Mouse (Mus musculus) kidney, embryonic 14.5 days (tissue): ENCODE results near the gene Gm10271. TPM values are rescaled to one million over a fixed set of nuclear protein-coding genes. Genes with fewer than 3 reads are reported as not detected.

ENCODE experiments used
- ATAC-seq: fragments of 200-750 bp; cut with Nextera tagmentation; 2 replicates; pipeline ENCODE4 v1.8.0; 2017; ENCODE audit warnings: moderate number of reproducible peaks, mild to moderate bottlenecking, moderate TSS enrichment, moderate library complexity; ENCODE audit not compliant: low FRiP score, low TSS enrichment
- H3K27ac ChIP-seq: fragments of 300-500 bp; sonication (generic); 2 replicates; pipeline ENCODE4 v1.5.1; 2014; ENCODE audit warnings: low read depth, mild to moderate bottlenecking, low read length, moderate library complexity, mixed read lengths
- H3K27me3 ChIP-seq: fragments of 300-500 bp; sonication (generic); 2 replicates; pipeline ENCODE4 v1.6.1; 2014; ENCODE audit warnings: mild to moderate bottlenecking, low read length; ENCODE audit not compliant: control insufficient read depth, insufficient read depth
- H3K36me3 ChIP-seq: fragments of 300-500 bp; sonication (generic); 2 replicates; pipeline ENCODE4 v1.6.1; 2014; ENCODE audit warnings: low read length, mixed read lengths; ENCODE audit not compliant: control insufficient read depth, insufficient read depth
- H3K4me1 ChIP-seq: fragments of 300-500 bp; sonication (generic); 2 replicates; pipeline ENCODE4 v1.6.1; 2014; ENCODE audit warnings: low read length, mixed read lengths; ENCODE audit not compliant: control insufficient read depth, insufficient read depth
- H3K4me2 ChIP-seq: fragments of 300-500 bp; sonication (generic); replicated peaks from 2 replicates; pipeline ENCODE4 v1.6.1; 2014; ENCODE audit warnings: low read depth, mild to moderate bottlenecking, low read length
- H3K4me3 ChIP-seq: fragments of 300-500 bp; sonication (generic); 2 replicates; pipeline ENCODE4 v1.5.1; 2014; ENCODE audit warnings: mild to moderate bottlenecking, low read length
- H3K9ac ChIP-seq: fragments of 300-500 bp; sonication (generic); 2 replicates; pipeline ENCODE4 v1.6.1; 2014; ENCODE audit warnings: low read depth, mild to moderate bottlenecking, low read length, moderate library complexity
- H3K9me3 ChIP-seq: fragments of 300-500 bp; sonication (generic); 2 replicates; pipeline ENCODE4 v1.6.1; 2016; ENCODE audit warnings: low read length; ENCODE audit not compliant: control insufficient read depth
- WGBS: fragments of 180-500 bp; shearing (Covaris S2); extraction: QIAGEN DNeasy Blood & Tissue Kit; methylation state at CpG from one replicate; pipeline ENCODE4 v1.1.7; 2014; 5-methylcytosine and 5-hydroxymethylcytosine counted together
- polyA plus RNA-seq: library from polyadenylated mRNA; unstranded; fragments of >200 nt; fragmentation: Nextera tagmentation; extraction: Ambion mirVana; gene quantifications from 2 replicates; pipeline ENCODE4 v1.2.1, GENCODE M21; 2014

Gene Gm10271
- polyA plus RNA-seq, 1 experiment from 2014 or later, result not detected

DNA sequence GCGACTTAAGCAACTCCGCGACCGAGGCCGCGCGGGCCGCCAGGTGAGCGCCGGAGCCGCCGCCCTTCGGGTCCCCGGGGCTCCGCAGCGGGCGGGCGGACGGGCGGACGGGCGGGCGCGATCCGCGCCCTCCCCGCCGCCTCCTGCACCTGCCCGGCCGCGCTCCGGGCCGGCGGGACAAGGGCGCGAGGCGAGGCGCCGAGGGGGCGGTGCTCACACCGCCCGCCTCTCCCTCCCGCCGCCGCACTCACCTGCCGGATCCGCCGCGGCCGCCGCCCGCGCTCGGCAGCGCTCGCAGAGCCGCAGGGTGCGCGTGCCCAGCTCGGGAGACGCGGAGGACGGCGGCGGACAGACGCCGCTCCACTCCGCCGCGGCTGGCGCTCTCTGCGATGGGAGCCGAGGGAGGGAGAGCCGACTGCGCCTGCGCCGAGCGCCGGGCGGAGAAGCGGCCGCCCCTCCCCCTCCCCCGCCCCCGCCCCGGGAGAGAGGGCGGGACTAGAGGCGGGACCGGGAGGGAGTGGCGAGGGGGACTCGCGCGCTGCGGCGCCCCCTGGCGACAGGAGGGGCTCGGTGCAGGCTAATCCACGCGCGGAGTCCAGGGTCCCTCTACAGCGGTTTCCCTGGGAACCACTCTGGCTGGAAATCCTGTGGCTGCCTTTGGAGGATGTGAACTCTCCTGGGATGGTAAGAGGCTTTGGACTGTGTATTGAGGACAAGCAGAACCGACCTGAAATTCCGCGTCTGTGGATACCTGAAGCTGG, 22.2 kb downstream of the Gm10271 start, which contains the start of gene Rab3ip:
TSS of gene Rab3ip (minus strand) at position 761 of the 761 bp plus-strand sequence.
- peak within 1 kb of the TSS; percentile 88 for H3K27ac ChIP-seq
- 0 out of 2 replicates have a peak, but pooled peaks cover 6% of the 10 kb centered on the region for H3K4me1 ChIP-seq
- peak within 1 kb of the TSS; percentile 90 for H3K9ac ChIP-seq
- ATAC-seq, result peak; percentile 92
- H3K4me3 ChIP-seq, result peak within 1 kb of the TSS; percentile 90
- H3K9me3 ChIP-seq, result 0 out of 2 replicates have a peak, but pooled peaks cover 3% of the 10 kb centered on the region
- under 1% methylated on average over 33 of the region's 103 CpGs for WGBS
- no peaks in the 10 kb centered on the region for H3K36me3 ChIP-seq
- H3K27me3 ChIP-seq, result no peaks in the 10 kb centered on the region
- H3K4me2 ChIP-seq, result peak within 1 kb of the TSS; percentile 60

DNA sequence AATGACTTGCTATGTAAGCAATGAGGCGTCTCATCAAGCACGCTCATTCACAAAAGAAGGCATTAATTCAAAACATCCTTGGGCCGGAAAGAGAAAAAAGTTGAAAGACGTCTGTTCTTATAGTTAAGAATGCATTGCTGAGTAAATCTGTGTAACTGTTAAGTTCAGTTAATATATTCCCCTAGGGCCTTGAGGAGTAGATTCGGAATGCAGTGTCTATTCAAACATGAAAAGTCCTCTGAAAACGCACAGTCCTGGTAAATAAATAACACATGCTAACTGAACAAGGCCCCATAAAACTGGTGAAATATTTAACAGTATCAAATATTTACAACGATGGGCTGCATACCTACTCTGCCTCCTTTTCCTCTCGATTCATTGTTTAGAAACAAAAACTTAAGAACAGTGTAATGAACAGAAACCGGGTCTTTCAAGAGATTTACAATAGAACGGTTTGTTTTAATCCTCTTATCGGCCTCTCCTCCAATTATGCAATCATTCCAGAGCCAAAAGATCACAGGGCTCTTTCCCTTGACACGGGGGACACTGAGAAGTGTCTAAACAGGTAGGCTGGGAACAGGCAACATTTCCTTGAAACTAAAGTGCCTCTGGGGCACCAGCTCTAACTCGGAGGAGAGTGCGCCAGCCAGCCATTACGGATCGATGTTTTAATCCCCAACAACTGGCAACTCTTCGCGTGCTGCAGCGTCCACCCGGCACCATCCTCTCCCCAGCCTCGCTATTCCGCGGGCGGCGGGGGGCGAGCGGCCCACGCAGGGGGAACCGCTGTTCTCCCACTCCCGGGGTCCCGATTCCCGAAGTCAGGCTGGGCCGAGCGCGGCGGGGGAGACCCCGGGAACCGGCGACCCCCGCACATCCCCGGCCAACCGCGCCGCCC, 23.0 kb downstream of the Gm10271 start:
- WGBS, result under 1% methylated on average over 35 of the region's 44 CpGs
- Histone ChIP-seq H3K4me1 (0 out of 2 replicates have a peak, but pooled peaks cover 6% of the 10 kb centered on the region), H3K4me3 (peak overlapping the region; percentile 90), H3K27me3 (no peaks in the 10 kb centered on the region), H3K9ac (peak overlapping the region; percentile 90), H3K4me2 (peak overlapping the region; percentile 60), H3K9me3 (0 out of 2 replicates have a peak, but pooled peaks cover 3% of the 10 kb centered on the region), H3K27ac (peak overlapping the region; percentile 88), H3K36me3 (no peaks in the 10 kb centered on the region)
- ATAC-seq, result peak; percentile 24; the same call in 1 of the 2 replicates

DNA sequence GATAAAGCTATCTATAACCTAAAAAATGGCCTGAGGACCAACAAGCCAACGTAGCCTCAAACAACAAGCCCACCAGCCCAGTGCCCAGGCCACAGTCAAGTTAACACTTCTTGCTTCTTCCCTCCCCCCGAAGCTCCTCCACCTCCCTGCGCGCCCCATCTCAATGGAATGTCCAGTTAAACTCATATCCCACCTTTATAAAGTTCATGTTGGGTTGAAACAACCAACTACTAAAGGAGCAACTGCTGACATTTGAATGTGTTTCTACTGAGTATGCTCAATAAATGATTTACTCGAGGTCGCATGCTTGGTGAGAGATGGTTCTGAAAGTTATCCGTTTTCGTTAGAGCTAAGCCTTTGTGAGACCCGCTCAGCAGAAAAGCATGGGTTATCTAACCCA, 24.0 kb downstream of the Gm10271 start:
- Histone ChIP-seq H3K4me3 (peak overlapping the region; percentile 90), H3K9me3 (0 out of 2 replicates have a peak, but pooled peaks cover 3% of the 10 kb centered on the region), H3K9ac (peak overlapping the region; percentile 90; the same call in 1 of the 2 replicates), H3K36me3 (no peaks in the 10 kb centered on the region), H3K4me2 (peak overlapping the region; percentile 60), H3K27me3 (no peaks in the 10 kb centered on the region), H3K27ac (peak overlapping the region; percentile 47; the same call in 1 of the 2 replicates), H3K4me1 (0 out of 2 replicates have a peak, but pooled peaks cover 6% of the 10 kb centered on the region)
- 65% methylated on average over 9 of the region's 9 CpGs for WGBS
- no peak for ATAC-seq

DNA sequence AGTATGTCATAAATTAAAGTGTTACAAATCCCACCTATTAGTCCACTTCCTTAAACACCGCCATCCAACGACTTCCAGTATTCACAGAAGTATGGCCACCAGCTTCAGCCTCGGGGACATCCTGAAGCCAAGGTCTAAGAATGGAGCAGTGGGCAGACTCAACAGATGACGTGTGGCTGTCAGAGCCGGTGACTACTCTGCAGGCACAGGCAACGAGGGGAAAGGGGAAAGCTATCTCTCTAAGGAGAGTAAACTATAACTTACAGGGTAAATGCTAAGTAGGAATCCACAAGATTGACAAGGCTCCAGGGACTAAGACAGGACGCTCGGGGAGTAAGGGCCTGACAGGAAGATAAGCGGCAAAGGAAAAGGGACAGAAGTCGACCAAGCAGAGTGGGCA, 27.5 kb downstream of the Gm10271 start:
- Histone ChIP-seq H3K36me3 (peaks cover 9% of the 10 kb centered on the region), H3K4me2 (peak overlapping the region; percentile 0; the same call in 1 of the 2 replicates), H3K4me3 (no peak overlapping the region), H3K9ac (no peak overlapping the region), H3K9me3 (peaks cover 5% of the 10 kb centered on the region), H3K27ac (no peak overlapping the region), H3K4me1 (0 out of 2 replicates have a peak, but pooled peaks cover 6% of the 10 kb centered on the region), H3K27me3 (no peaks in the 10 kb centered on the region)
- ATAC-seq, result no peak
- 30% methylated on average over 10 of the region's 10 CpGs for WGBS

DNA sequence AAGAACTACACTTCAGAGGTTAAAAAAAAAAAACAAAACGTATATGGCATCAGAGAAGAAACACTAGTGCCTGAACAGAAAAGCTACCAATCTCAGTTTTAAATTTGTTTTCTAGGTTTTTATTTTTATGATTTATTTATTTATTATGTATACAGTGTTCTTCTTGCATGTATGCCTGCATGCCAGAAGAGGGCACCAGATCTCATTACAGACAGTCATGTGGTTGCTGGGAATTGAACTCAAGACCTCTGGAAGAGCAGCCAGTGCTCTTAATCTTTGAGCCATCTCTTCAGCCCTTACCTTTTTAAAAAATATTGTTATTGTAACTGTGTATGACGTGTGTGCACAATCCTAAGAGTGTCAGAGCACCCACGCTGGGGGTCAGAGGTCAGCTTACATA, 28.3 kb downstream of the Gm10271 start:
- ATAC-seq, result no peak
- Histone ChIP-seq H3K27ac (no peak overlapping the region), H3K4me3 (no peak overlapping the region), H3K9me3 (peaks cover 5% of the 10 kb centered on the region), H3K36me3 (peaks cover 10% of the 10 kb centered on the region), H3K4me2 (no peak overlapping the region), H3K9ac (no peak overlapping the region), H3K4me1 (0 out of 2 replicates have a peak, but pooled peaks cover 6% of the 10 kb centered on the region), H3K27me3 (no peaks in the 10 kb centered on the region)
- 86% methylated on average over 3 of the region's 3 CpGs for WGBS

DNA sequence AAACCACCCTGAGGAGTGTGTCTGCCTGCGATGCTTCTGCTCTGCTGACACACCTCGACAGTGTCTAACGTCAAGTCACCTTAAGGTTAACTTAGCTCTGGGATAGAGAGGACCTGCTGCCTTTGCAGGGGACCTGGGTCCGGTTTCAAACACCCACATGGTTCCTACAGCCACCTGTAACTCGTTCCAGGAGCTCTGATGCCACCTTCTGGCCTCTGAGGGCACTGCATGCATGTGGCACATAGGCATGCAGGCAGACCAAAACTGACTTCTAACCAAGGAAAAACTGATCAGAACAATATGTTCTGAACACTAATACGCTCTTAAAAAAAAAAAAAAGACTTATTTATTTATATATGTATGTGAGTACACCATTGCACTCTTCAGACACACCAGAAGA, 29.4 kb downstream of the Gm10271 start:
- Histone ChIP-seq H3K36me3 (peaks cover 21% of the 10 kb centered on the region), H3K9me3 (peaks cover 5% of the 10 kb centered on the region), H3K4me2 (no peak overlapping the region), H3K4me3 (no peak overlapping the region), H3K27me3 (no peaks in the 10 kb centered on the region), H3K9ac (no peak overlapping the region), H3K4me1 (0 out of 2 replicates have a peak, but pooled peaks cover 6% of the 10 kb centered on the region), H3K27ac (no peak overlapping the region)
- 88% methylated on average over 6 of the region's 6 CpGs for WGBS
- no peak for ATAC-seq

DNA sequence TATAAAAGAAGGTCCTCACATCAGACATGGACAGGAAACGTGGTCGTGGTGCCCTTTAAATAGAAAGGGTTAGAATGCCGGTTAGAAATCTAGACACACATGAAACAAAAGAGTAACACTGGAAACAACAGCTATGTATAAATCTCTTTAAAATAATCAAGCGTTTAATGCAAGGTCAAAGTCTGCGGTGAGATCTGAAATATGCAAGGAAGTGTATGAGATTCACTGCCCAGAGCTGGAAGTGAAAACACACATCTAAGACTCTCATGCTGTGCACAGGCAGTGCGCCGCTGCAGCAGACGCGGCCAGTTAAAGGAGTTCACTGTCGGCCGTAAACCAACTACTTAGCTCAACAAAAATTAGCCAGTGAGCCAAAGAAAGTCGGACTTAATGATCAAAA, 37.4 kb downstream of the Gm10271 start:
- Histone ChIP-seq H3K9me3 (no peaks in the 10 kb centered on the region), H3K9ac (no peak overlapping the region), H3K27me3 (no peaks in the 10 kb centered on the region), H3K27ac (no peak overlapping the region), H3K4me1 (0 out of 2 replicates have a peak, but pooled peaks cover 2% of the 10 kb centered on the region), H3K4me2 (no peak overlapping the region), H3K36me3 (peaks cover 46% of the 10 kb centered on the region), H3K4me3 (no peak overlapping the region)
- 74% methylated on average over 12 of the region's 12 CpGs for WGBS
- no peak for ATAC-seq

DNA sequence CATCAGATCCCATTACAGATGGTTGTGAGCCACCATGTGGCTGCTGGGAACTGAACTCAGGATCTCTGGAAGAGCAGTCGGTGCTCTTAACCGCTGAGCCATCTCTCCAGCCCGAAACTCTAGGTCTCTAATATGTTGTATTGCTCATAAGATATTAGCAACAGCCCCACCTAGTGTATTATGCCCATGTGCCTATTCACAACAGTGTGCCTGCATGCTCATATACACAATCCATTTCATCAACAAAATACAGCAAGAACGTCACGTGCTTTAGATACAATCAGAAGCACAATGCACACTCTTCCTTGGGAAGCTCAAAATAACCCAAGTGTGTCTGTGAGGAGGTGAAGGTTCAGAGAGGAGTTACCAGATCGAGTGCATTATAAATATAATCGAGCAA, 38.6 kb downstream of the Gm10271 start:
- no peak overlapping the region for H3K9ac ChIP-seq
- 88% methylated on average over 7 of the region's 7 CpGs for WGBS
- H3K4me1 ChIP-seq, result 0 out of 2 replicates have a peak, but pooled peaks cover 2% of the 10 kb centered on the region
- ATAC-seq, result no peak
- peaks cover 47% of the 10 kb centered on the region for H3K36me3 ChIP-seq
- no peak overlapping the region for H3K4me2 ChIP-seq
- H3K9me3 ChIP-seq, result no peaks in the 10 kb centered on the region
- H3K4me3 ChIP-seq, result no peak overlapping the region
- H3K27ac ChIP-seq, result no peak overlapping the region
- no peaks in the 10 kb centered on the region for H3K27me3 ChIP-seq
